Comparison of ENCODE assay signal across 39 mouse cellular contexts in the genomic region with DNA sequence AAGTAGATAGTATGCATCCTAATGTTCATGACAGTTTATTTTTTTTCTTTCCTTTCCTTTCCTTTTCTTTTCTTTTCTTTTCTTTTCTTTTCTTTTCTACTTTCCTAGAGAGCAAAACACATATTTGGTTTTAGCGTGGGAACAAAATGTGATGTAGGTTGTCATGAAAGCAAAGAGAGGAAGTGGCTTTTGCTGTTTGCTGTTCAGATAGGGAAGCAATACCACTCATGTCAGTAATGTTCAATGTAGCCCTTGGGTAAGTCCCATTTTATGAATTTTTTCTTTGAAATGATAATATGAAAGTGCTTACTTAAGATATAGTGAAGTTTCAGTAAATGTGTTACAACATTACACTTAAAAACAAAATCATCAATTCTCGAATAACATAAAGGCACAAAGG. TPM values are rescaled to one million over a fixed set of nuclear protein-coding genes. Genes with fewer than 3 reads are reported as not detected.
DNase-seq lines count a peak whose midpoint lies in the region; ATAC-seq lines count a peak whose summit lies in the region.
"Had no signal": no experiment of that assay in that cellular context is flagged by ENCODE, and none has a peak within 500 bp of the region (broad histone marks: within the 10 kb centered on the region; RNA-seq: fewer than 3 reads in every experiment).

No protein-coding gene starts in this region.

- WGBS in forebrain, embryonic 14.5 days = 89% methylated on average over 2 of the region's 2 CpGs

- H3K27ac ChIP-seq in forebrain, embryonic 14.5 days (ENCODE audit: low read depth, low read length) = no peak overlapping the region
- H3K27ac ChIP-seq: embryonic facial prominence, embryonic 10.5 days; embryonic facial prominence, embryonic 15.5 days; forebrain, embryonic 12.5 days; hindbrain, embryonic 14.5 days; kidney, embryonic 15.5 days; layer of hippocampus, adult 2 months; left cerebral cortex, adult 2 months; liver, embryonic 12.5 days; macrophage; neural tube, embryonic 15.5 days had no signal

- no peak overlapping the region for H3K9ac ChIP-seq in forebrain, embryonic 14.5 days (ENCODE audit: low read length)
- H3K9ac ChIP-seq: embryonic facial prominence, embryonic 15.5 days; forebrain, embryonic 12.5 days; hindbrain, embryonic 14.5 days; kidney, embryonic 15.5 days; liver, embryonic 12.5 days; liver, postnatal 0 days; neural tube, embryonic 15.5 days had no signal

- no peaks in the 10 kb centered on the region for H3K36me3 ChIP-seq in forebrain, embryonic 14.5 days (ENCODE audit: control insufficient read depth, insufficient read depth, low read length)
- H3K36me3 ChIP-seq: embryonic facial prominence, embryonic 10.5 days; embryonic facial prominence, embryonic 15.5 days; forebrain, embryonic 12.5 days; kidney, embryonic 15.5 days; liver, embryonic 12.5 days; neural tube, embryonic 15.5 days had no signal

- no peaks in the 10 kb centered on the region for H3K4me1 ChIP-seq in forebrain, embryonic 14.5 days (ENCODE audit: control insufficient read depth, insufficient read depth, low read length)
- H3K4me1 ChIP-seq: embryonic facial prominence, embryonic 10.5 days; embryonic facial prominence, embryonic 15.5 days; forebrain, embryonic 12.5 days; kidney, embryonic 15.5 days; liver, embryonic 12.5 days; neural tube, embryonic 15.5 days had no signal

- DNase-seq in CD4-positive, CD25-positive, alpha-beta regulatory T cell, adult 2 months (ENCODE audit: low read depth, low spot score) = peak; percentile 51
- DNase-seq in naive thymus-derived CD4-positive, alpha-beta T cell, adult 2 months (ENCODE audit: low read depth) = peak; percentile 66
- no peak for DNase-seq in forebrain, embryonic 14.5 days (ENCODE audit: low spot score)
- DNase-seq in heart, postnatal 14 days = no peak
- DNase-seq in frontal cortex, postnatal 36 days (ENCODE audit: low spot score in 2 of 2) = no peak
- DNase-seq: adrenal gland, adult 2 months; cerebellum, adult 2 months; cerebellum, postnatal 14 days; gastrocnemius, postnatal 25 days; heart, adult 18-20 months; heart, postnatal 4 days; kidney, adult 18-20 months; kidney, postnatal 36 days; left cerebral cortex, postnatal 4 days; liver, postnatal 0 days; spleen, adult 18-20 months; thymus, postnatal 25 days had no signal

- H3K9me3 ChIP-seq in forebrain, embryonic 14.5 days (replicated peaks; ENCODE audit: control insufficient read depth, low read length) = no peaks in the 10 kb centered on the region
- H3K9me3 ChIP-seq: embryonic facial prominence, embryonic 10.5 days; embryonic facial prominence, embryonic 15.5 days; forebrain, embryonic 12.5 days; kidney, embryonic 15.5 days; liver, embryonic 12.5 days; neural tube, embryonic 15.5 days had no signal

- intact Hi-C loops in heart, postnatal 14 days (cut with DNase I) = no loop called here

- no peak overlapping the region for H3K4me2 ChIP-seq in forebrain, embryonic 14.5 days (ENCODE audit: low read length)
- H3K4me2 ChIP-seq: embryonic facial prominence, embryonic 15.5 days; forebrain, embryonic 12.5 days; heart, embryonic 11.5 days; hindbrain, embryonic 14.5 days; kidney, embryonic 15.5 days; liver, embryonic 12.5 days; midbrain, embryonic 11.5 days; neural tube, embryonic 15.5 days had no signal

- H3K4me3 ChIP-seq in forebrain, embryonic 14.5 days (ENCODE audit: low read depth, low read length) = no peak overlapping the region
- H3K4me3 ChIP-seq: embryonic facial prominence, embryonic 10.5 days; embryonic facial prominence, embryonic 15.5 days; forebrain, embryonic 12.5 days; kidney, embryonic 15.5 days; layer of hippocampus, adult 2 months; left cerebral cortex, adult 2 months; liver, embryonic 12.5 days; neural tube, embryonic 15.5 days had no signal

- peak; percentile 70 for ATAC-seq in activated CD4-positive, CD25-positive, alpha-beta regulatory T cell, adult 4 months
- peak; percentile 67 for ATAC-seq in inflammation-experienced regulatory T-cells, adult 6 months
- ATAC-seq in forebrain, embryonic 14.5 days = no peak
- ATAC-seq: liver, embryonic 12.5 days; liver, postnatal 0 days had no signal

- no peaks in the 10 kb centered on the region for H3K27me3 ChIP-seq in forebrain, embryonic 14.5 days (replicated peaks; ENCODE audit: control insufficient read depth, insufficient read depth, low read length)
- H3K27me3 ChIP-seq: kidney, embryonic 15.5 days had no signal

RNA-seq across cellular contexts. Expression of a gene that starts 2.2 kb away (rescaled TPM):
- not detected for polyA plus RNA-seq in activated CD4-positive, CD25-positive, alpha-beta regulatory T cell, adult 4 months (2017; shearing (Covaris generic))
- not detected for polyA plus RNA-seq in inflammation-experienced regulatory T-cells, adult 6 months (2017; shearing (Covaris generic))
- polyA plus RNA-seq in forebrain, embryonic 14.5 days (2014; fragmentation: Nextera tagmentation; extraction: Ambion mirVana) = not detected in 2 replicates
- total RNA-seq in heart, postnatal 14 days (2021) = not detected
- total RNA-seq: adrenal gland, adult 2 months; adrenal gland, postnatal 4 days; gastrocnemius, adult 18-20 months; gastrocnemius, postnatal 25 days; heart, adult 18-20 months; heart, postnatal 4 days; layer of hippocampus, adult 2 months; layer of hippocampus, postnatal 14 days; left cerebral cortex, adult 2 months; left cerebral cortex, postnatal 4 days had no signal
- polyA plus RNA-seq: adrenal gland, adult 2 months; C2C12; cerebellum, adult 2 months; embryonic facial prominence, embryonic 10.5 days; embryonic facial prominence, embryonic 15.5 days; forebrain, embryonic 12.5 days; heart, embryonic 11.5 days; heart, embryonic 16.5 days; hindbrain, embryonic 14.5 days; intestine, embryonic 14.5 days; kidney, embryonic 15.5 days; limb, embryonic 14.5 days; liver, embryonic 12.5 days; liver, postnatal 0 days; lung, embryonic 16.5 days; macrophage; midbrain, embryonic 11.5 days; neural tube, embryonic 15.5 days had no signal

RNA-seq across cellular contexts. Expression of a gene that starts 9.7 kb away (rescaled TPM):
- not detected for polyA plus RNA-seq in activated CD4-positive, CD25-positive, alpha-beta regulatory T cell, adult 4 months (2017; shearing (Covaris generic))
- not detected for polyA plus RNA-seq in inflammation-experienced regulatory T-cells, adult 6 months (2017; shearing (Covaris generic))
- polyA plus RNA-seq in forebrain, embryonic 14.5 days (2014; fragmentation: Nextera tagmentation; extraction: Ambion mirVana) = not detected in 2 replicates
- total RNA-seq in heart, postnatal 14 days (2021) = not detected
- total RNA-seq: adrenal gland, adult 2 months; adrenal gland, postnatal 4 days; gastrocnemius, adult 18-20 months; gastrocnemius, postnatal 25 days; heart, adult 18-20 months; heart, postnatal 4 days; layer of hippocampus, adult 2 months; layer of hippocampus, postnatal 14 days; left cerebral cortex, adult 2 months; left cerebral cortex, postnatal 4 days had no signal
- polyA plus RNA-seq: adrenal gland, adult 2 months; C2C12; cerebellum, adult 2 months; embryonic facial prominence, embryonic 10.5 days; embryonic facial prominence, embryonic 15.5 days; forebrain, embryonic 12.5 days; heart, embryonic 11.5 days; heart, embryonic 16.5 days; hindbrain, embryonic 14.5 days; intestine, embryonic 14.5 days; kidney, embryonic 15.5 days; limb, embryonic 14.5 days; liver, embryonic 12.5 days; liver, postnatal 0 days; lung, embryonic 16.5 days; macrophage; midbrain, embryonic 11.5 days; neural tube, embryonic 15.5 days had no signal

RNA-seq across cellular contexts. Expression of a gene that starts 16.7 kb away (rescaled TPM):
- not detected for polyA plus RNA-seq in activated CD4-positive, CD25-positive, alpha-beta regulatory T cell, adult 4 months (2017; shearing (Covaris generic))
- polyA plus RNA-seq in inflammation-experienced regulatory T-cells, adult 6 months (2017; shearing (Covaris generic)) = not detected
- polyA plus RNA-seq in forebrain, embryonic 14.5 days (2014; fragmentation: Nextera tagmentation; extraction: Ambion mirVana) = not detected in 2 replicates
- total RNA-seq in heart, postnatal 14 days (2021) = not detected
- total RNA-seq: adrenal gland, adult 2 months; adrenal gland, postnatal 4 days; gastrocnemius, adult 18-20 months; gastrocnemius, postnatal 25 days; heart, adult 18-20 months; heart, postnatal 4 days; layer of hippocampus, adult 2 months; layer of hippocampus, postnatal 14 days; left cerebral cortex, adult 2 months; left cerebral cortex, postnatal 4 days had no signal
- polyA plus RNA-seq: adrenal gland, adult 2 months; C2C12; cerebellum, adult 2 months; embryonic facial prominence, embryonic 10.5 days; embryonic facial prominence, embryonic 15.5 days; forebrain, embryonic 12.5 days; heart, embryonic 11.5 days; heart, embryonic 16.5 days; hindbrain, embryonic 14.5 days; intestine, embryonic 14.5 days; kidney, embryonic 15.5 days; limb, embryonic 14.5 days; liver, embryonic 12.5 days; liver, postnatal 0 days; lung, embryonic 16.5 days; macrophage; midbrain, embryonic 11.5 days; neural tube, embryonic 15.5 days had no signal

RNA-seq across cellular contexts. Expression of a gene that starts 28.2 kb away (rescaled TPM):
- not detected for polyA plus RNA-seq in activated CD4-positive, CD25-positive, alpha-beta regulatory T cell, adult 4 months (2017; shearing (Covaris generic))
- not detected for polyA plus RNA-seq in inflammation-experienced regulatory T-cells, adult 6 months (2017; shearing (Covaris generic))
- polyA plus RNA-seq in forebrain, embryonic 14.5 days (2014; fragmentation: Nextera tagmentation; extraction: Ambion mirVana) = 2.0 and 2.3 TPM in 2 replicates
- 1 to 10 TPM in 1 of 2 experiments, under 1 TPM in 1; 0.22 to 1.0 TPM for total RNA-seq in heart, postnatal 14 days (2021)
- polyA plus RNA-seq: macrophage had no signal

RNA-seq across cellular contexts. Expression of a gene that starts 28.9 kb away (rescaled TPM):
- polyA plus RNA-seq in activated CD4-positive, CD25-positive, alpha-beta regulatory T cell, adult 4 months (2017; shearing (Covaris generic)) = 10 to 100 TPM; 31.9 to 33.2 TPM
- 10 to 100 TPM; 34.2 to 37.3 (median 35.5) TPM for polyA plus RNA-seq in inflammation-experienced regulatory T-cells, adult 6 months (2017; shearing (Covaris generic))
- polyA plus RNA-seq in forebrain, embryonic 14.5 days (2014; fragmentation: Nextera tagmentation; extraction: Ambion mirVana) = 145 and 154 TPM in 2 replicates
- 10 to 100 TPM; 73.9 to 75.5 TPM for total RNA-seq in heart, postnatal 14 days (2021)

Comparison
In these comparisons a context has a peak if more than half of its experiments do, and no peak if none do; other contexts are left out.
1. DNase-seq: peak in CD4-positive, CD25-positive, alpha-beta regulatory T cell, adult 2 months (single experiment) and naive thymus-derived CD4-positive, alpha-beta T cell, adult 2 months (single experiment); none in forebrain, embryonic 14.5 days (single experiment), heart, postnatal 14 days (0 of 2) and frontal cortex, postnatal 36 days (0 of 2).